Mouse (Mus musculus): ENCODE data around the gene Taok2.

- TF ChIP-seq POLR2A (IDR thresholded peaks at IDR 0.05; ENCODE audit: insufficient read depth, low read depth, low read length) (no peak), CTCF (IDR thresholded peaks at IDR 0.05; ENCODE audit: insufficient read depth, low read depth, low read length) (no peak)
Observed at GRCm38 (mm10) chr7:126919973-126920372, 35.5 kb upstream of the Taok2 start.

Measured in olfactory bulb, adult 2 months (tissue).